ENCODE assay signal across 17 mouse cellular contexts in genomic region chr19:58353953-58354352, GRCm38 (mm10).
A peak's percentile ranks its signal among the peaks of the same experiment; 100 is the strongest.
DNase-seq lines count a peak whose midpoint lies in the region; ATAC-seq lines count a peak whose summit lies in the region.
"Had no signal": no experiment of that assay in that cellular context is flagged by ENCODE, and none has a peak within 500 bp of the region (broad histone marks: within the 10 kb centered on the region; RNA-seq: fewer than 3 reads in every experiment).

No protein-coding gene starts in this region.

- no peak overlapping the region for H3K4me2 ChIP-seq in neural tube, embryonic 12.5 days (replicated peaks)
- H3K4me2 ChIP-seq in limb, embryonic 12.5 days: no peak overlapping the region
- no peak overlapping the region for H3K4me2 ChIP-seq in midbrain, embryonic 14.5 days (ENCODE audit: low read length)
- H3K4me2 ChIP-seq: forebrain, embryonic 15.5 days; liver, embryonic 12.5 days; lung, embryonic 14.5 days had no signal

- peak overlapping the region; percentile 28; the same call in 1 of the 2 replicates for H3K27ac ChIP-seq in neural tube, embryonic 12.5 days
- H3K27ac ChIP-seq in limb, embryonic 12.5 days: peak overlapping the region; percentile 45; the same call in 1 of the 2 replicates
- peak overlapping the region; percentile 73 for H3K27ac ChIP-seq in midbrain, embryonic 14.5 days (replicated peaks; ENCODE audit: low read depth, low read length)
- H3K27ac ChIP-seq: forebrain, embryonic 15.5 days; liver, embryonic 12.5 days; stomach, postnatal 0 days had no signal

- H3K9me3 ChIP-seq in neural tube, embryonic 12.5 days: no peaks in the 10 kb centered on the region
- H3K9me3 ChIP-seq in limb, embryonic 12.5 days: no peaks in the 10 kb centered on the region
- H3K9me3 ChIP-seq in midbrain, embryonic 14.5 days (ENCODE audit: control insufficient read depth, low read length): no peaks in the 10 kb centered on the region
- H3K9me3 ChIP-seq: forebrain, embryonic 15.5 days; liver, embryonic 12.5 days had no signal

- ATAC-seq in neural tube, embryonic 12.5 days (ENCODE audit: low FRiP score, low read depth): no peak
- ATAC-seq in limb, embryonic 12.5 days (ENCODE audit: insufficient number of reproducible peaks, insufficient read depth, low FRiP score, low TSS enrichment, low read depth): no peak; the same call in 1 of the 2 replicates
- ATAC-seq in midbrain, embryonic 14.5 days (ENCODE audit: low FRiP score, low TSS enrichment): no peak
- ATAC-seq: forebrain, embryonic 15.5 days; liver, embryonic 12.5 days had no signal

- no peaks in the 10 kb centered on the region for H3K27me3 ChIP-seq in neural tube, embryonic 12.5 days (replicated peaks)
- H3K27me3 ChIP-seq in limb, embryonic 12.5 days: peaks cover 4% of the 10 kb centered on the region; the same call in 1 of the 2 replicates
- no peaks in the 10 kb centered on the region for H3K27me3 ChIP-seq in midbrain, embryonic 14.5 days (ENCODE audit: control insufficient read depth, insufficient read depth, low read length)
- H3K27me3 ChIP-seq: forebrain, embryonic 15.5 days; liver, embryonic 12.5 days had no signal

- WGBS in neural tube, embryonic 12.5 days: 39% methylated on average over 2 of the region's 2 CpGs
- WGBS in limb, embryonic 12.5 days: 18% methylated on average over 2 of the region's 2 CpGs
- 46% methylated on average over 2 of the region's 2 CpGs for WGBS in midbrain, embryonic 14.5 days

- no peak overlapping the region for H3K9ac ChIP-seq in neural tube, embryonic 12.5 days
- H3K9ac ChIP-seq in limb, embryonic 12.5 days (replicated peaks): no peak overlapping the region
- H3K9ac ChIP-seq in midbrain, embryonic 14.5 days (replicated peaks; ENCODE audit: low read length): no peak overlapping the region
- H3K9ac ChIP-seq: forebrain, embryonic 15.5 days; liver, embryonic 12.5 days; lung, embryonic 14.5 days had no signal

- intact Hi-C loops in heart, postnatal 14 days (cut with DNase I): no loop called here

- DNase-seq in neural tube, embryonic 10.5 days (ENCODE audit: extremely low spot score, low spot score): no peak
- no peak for DNase-seq in midbrain, embryonic 14.5 days
- DNase-seq in urinary bladder, postnatal 4 days (ENCODE audit: low spot score in 2 of 2): no peak
- no peak for DNase-seq in heart, postnatal 14 days
- DNase-seq in left cerebral cortex, adult 11 months (ENCODE audit: low spot score): no peak
- DNase-seq: cerebellum, adult 8-10 months; gastrocnemius, postnatal 25 days; kidney, adult 8-10 months; kidney, postnatal 25 days; lung, embryonic 14.5 days; lung, postnatal 4 days; right cerebral cortex, postnatal 4 days had no signal

- no peaks in the 10 kb centered on the region for H3K36me3 ChIP-seq in neural tube, embryonic 12.5 days
- H3K36me3 ChIP-seq in limb, embryonic 12.5 days: no peaks in the 10 kb centered on the region
- no peaks in the 10 kb centered on the region for H3K36me3 ChIP-seq in midbrain, embryonic 14.5 days (ENCODE audit: control insufficient read depth, insufficient read depth, low read length)
- H3K36me3 ChIP-seq: forebrain, embryonic 15.5 days; liver, embryonic 12.5 days had no signal

- H3K4me1 ChIP-seq in neural tube, embryonic 12.5 days: peaks cover 41% of the 10 kb centered on the region
- H3K4me1 ChIP-seq in limb, embryonic 12.5 days (replicated peaks): peaks cover 42% of the 10 kb centered on the region
- H3K4me1 ChIP-seq in midbrain, embryonic 14.5 days (ENCODE audit: control insufficient read depth, insufficient read depth, low read length): peaks cover 47% of the 10 kb centered on the region
- H3K4me1 ChIP-seq: liver, embryonic 12.5 days had no signal

- H3K4me3 ChIP-seq in neural tube, embryonic 12.5 days: no peak overlapping the region
- no peak overlapping the region for H3K4me3 ChIP-seq in limb, embryonic 12.5 days (replicated peaks)
- no peak overlapping the region for H3K4me3 ChIP-seq in midbrain, embryonic 14.5 days (replicated peaks; ENCODE audit: low read depth, low read length)
- H3K4me3 ChIP-seq: forebrain, embryonic 15.5 days; liver, embryonic 12.5 days had no signal
